Mouse (Mus musculus) hematopoietic stem cell, adult 5-6 weeks (primary cell): ENCODE measurements at regions not wholly inside any gene's neighbourhood (a gene's known extent, or its start where the extent isn't known, plus 50 kb on each side); places are given as distances from the start of the nearest gene placed in this dataset.

Source experiments
- ATAC-seq, 2 experiments: fragments of 125-278 bp in 1 of 2; replicated peaks in 1 of 2; 2 replicates each; pipeline ENCODE4 v1.8.0; 2016 to 2017; ENCODE audit warnings: inconsistent platforms in 2 of 2, mild to moderate bottlenecking in 2 of 2, moderate number of reproducible peaks in 2 of 2, low read depth in 1 of 2, moderate TSS enrichment in 1 of 2; ENCODE audit not compliant: low FRiP score in 2 of 2, poor library complexity in 2 of 2, severe bottlenecking in 2 of 2, insufficient read depth in 1 of 2, low TSS enrichment in 1 of 2

DNA sequence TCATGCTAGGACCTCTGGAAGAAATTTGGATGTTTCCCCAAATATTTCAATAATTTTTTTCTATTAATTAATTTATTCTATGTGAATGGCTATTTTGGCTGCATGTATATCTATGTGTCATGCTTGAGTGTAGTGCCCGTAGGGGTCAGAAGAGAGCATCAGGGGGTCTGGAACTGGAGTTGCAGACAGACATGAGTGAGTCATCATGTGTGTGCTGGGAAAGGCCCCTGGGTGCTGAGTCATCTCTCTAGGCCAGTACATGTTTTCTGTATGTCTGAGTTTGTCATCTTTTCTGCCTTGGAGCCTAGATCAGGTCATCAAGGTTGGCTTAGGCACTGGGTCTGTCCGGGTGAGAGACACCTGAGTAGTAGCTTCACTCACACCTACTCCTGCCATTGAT lies 172.0 kb upstream of the Lyplal1 start:
- no peak for ATAC-seq

DNA sequence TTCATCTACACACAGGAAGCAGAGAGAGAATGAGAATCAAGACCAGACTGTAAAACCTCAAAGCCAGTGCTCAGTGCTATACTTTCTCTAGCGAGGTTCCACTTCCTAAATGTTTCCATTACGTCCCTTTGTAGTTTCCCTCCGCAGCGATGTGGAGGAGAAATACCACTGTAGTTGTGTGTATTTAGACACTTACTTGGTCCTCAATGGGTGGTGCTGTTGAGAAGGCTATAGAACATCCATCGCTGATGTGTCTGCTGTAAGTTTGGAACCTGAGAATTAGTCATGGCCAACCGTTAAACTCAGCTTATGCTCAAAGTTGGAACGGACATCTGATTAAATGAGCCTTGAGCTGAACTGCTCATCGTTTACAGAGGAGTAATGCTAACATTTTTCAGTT lies 170.7 kb upstream of the Lyplal1 start:
- no peak for ATAC-seq

DNA sequence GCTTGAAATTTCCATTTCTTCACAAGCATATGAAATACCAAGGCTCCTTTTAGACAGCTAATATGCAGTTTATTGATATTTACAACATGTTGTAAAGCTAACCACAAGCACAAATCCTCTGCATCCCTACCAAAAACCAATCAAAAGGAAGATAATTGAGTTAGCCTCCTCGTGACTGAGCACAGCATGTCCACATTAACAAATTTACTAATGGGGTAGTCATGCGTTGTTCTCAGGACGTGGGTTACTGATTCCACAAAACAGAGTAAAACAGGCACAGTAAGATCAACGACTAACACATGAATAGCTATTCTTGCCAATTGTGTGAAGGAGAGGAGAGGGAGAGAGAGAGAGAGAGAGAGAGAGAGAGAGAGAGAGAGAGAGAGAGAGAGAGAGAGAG lies 169.3 kb upstream of the Lyplal1 start:
- ATAC-seq = no peak

DNA sequence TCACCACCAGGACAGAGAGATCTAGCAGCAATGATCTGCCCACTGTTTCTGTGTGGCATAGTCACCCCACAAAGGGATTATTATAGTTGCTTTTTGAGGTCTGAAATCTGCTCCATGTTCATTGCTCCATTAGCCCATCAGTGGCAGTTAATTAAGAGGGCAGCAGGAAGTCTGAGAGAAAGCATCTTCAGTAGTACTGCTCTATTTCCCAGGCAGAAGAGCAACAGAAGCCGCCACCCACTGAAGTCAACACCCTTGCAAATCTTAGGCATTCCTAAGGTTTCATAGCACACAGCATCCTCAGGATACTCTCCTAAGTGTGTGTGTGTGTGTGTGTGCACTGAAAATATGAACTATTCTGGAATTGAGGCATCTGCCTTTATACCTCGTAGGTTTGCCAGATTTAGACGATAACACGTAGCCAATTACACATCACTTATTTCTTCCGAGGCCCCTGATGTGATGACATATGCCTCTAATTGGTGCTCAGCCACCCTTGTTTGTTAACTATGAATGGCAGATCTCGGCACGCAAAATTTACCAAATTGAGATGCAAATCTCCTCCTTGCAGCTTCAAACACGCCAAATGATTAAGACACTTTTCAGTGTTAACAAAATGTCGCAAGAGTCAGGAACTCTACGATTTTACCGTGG lies 161.0 kb upstream of the Lyplal1 start:
- ATAC-seq = no peak

DNA sequence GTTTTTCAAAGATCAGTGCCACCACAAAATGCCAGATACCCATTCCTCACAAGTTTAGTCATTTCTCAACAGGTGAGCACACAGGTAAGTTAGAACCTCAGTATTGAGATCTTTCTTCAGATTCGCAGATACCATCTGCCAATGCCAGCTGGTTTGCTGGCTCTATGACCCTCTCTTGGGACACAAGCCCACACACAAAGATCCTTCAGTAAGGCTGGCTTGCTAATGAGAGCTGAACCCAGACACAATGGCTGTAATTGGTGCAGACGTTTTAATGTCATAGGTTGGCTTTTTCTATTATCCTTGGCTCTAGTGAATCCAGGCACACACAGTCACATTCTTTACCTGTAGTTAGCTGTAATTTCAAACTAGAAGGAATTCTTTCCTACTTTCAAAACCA lies 154.3 kb upstream of the Lyplal1 start:
- ATAC-seq = no peak

DNA sequence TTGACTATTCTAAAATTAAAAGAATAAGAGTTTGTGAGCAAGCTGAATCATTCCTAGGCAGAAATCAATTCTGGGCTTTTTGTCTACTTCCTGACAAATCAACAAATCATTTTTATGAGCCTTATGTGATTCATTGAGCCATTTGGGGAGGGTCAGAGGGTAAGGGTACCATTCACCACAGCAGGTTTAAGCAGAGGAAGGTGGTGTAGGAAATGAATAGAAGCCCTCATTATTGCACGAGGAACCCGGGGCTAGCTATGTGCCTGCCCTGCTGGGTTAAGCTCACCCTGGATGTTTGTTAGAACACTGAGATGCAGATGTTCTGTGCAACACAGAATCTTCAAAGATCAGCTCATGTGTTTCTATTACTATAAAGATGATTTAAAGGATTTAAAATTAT lies 150.2 kb upstream of the Lyplal1 start:
- no peak for ATAC-seq

DNA sequence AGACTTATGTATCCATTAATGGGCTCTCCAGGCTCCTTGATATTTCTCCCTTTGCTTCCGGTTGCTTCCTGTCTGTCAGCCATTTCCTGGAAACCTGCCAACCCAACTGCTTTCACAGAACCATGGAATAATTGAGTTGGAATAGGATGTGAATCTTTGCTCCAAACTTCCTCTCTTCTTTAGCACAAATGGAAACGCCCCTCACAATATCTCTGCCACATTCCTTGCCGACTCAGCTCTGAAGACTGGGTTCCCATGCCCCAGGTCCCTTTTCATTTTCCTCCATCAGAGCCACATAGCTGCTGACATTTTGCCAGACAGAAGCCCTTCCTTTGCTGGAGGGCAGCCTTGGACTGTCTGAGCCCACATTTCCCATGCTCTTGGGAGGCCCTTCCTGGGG lies 147.5 kb upstream of the Lyplal1 start:
- no peak for ATAC-seq

DNA sequence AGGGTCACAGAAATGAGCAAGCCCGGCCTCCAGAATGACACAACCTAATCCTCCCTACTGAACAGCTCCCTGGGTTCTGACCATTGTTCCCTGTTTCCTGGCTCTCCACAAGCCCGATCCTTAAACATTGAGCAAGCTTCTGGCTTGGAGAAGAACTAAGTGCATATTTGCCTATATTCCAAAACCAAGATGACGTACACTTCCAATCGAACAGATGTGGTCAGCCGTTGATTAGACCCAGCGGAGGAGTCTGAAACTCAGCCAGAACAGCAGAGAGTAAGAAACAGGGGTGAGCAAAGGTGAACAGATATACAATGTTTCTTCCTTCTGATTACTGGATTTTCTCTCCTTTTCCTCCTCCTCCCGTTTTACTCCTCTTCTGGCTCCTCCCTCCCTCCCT lies 146.8 kb upstream of the Lyplal1 start:
- no peak for ATAC-seq

DNA sequence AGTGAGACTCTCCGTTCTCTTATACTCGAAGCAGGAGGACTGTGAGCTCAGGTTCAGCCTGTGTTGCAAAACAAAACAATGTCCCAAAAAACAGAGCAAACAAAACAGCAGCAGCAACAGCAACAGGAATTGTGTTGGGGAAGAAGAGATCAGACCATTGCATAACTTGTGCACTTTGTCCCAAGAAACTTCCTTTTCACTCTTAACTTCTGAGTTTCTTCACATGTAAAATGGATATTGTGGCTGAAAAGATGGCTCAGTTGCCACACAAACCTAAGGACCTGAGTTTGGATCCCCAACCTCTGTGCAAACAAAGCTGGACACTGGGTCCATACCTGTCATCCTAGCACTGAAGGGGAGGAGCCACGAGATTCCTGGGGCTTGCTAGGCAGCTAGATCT lies 146.1 kb upstream of the Lyplal1 start:
- no peak for ATAC-seq

DNA sequence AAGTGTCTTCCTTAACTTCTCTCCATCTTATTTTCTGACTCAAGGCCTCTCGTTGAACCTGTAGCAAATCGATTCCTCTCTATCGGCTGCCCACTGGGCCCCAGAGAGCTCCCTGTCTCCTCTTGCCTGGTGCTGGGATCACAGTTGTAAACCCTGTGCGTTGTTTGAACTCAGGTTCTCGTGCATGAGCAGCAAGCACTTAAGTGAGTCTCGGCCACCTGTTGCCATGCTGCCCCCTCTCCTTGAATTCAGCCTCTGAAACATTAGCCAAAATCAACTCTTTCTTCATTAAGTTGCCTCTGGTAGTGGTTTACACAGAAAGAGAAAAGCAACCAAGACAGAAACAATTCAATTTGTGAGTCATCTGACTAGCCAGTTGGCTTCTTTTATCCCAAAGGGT lies 144.9 kb upstream of the Lyplal1 start:
- ATAC-seq = no peak

DNA sequence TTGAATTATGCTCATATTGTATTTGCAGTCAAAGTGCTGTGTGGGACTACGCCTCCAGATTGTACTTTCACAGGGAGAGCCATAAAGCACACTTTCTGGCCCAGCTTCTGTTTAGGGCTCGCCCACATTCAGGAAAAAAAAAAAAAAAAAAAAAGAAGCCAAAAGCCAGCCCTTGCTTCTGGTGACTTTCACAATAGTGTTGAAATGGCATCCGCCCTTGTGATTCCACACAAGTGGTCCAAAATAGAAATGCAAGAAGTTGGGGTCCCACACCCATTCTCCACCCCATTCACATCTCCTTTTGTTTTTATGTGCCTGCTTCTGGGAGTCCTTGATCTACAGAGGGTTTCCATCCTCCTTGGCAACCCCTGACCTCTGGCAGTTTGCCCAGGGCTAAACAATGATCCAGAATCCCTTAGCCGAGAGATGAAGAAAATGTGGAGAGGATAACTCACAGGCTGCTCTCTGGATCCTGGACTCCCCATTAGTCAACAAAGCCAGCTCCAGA lies 144.3 kb upstream of the Lyplal1 start:
- no peak for ATAC-seq

DNA sequence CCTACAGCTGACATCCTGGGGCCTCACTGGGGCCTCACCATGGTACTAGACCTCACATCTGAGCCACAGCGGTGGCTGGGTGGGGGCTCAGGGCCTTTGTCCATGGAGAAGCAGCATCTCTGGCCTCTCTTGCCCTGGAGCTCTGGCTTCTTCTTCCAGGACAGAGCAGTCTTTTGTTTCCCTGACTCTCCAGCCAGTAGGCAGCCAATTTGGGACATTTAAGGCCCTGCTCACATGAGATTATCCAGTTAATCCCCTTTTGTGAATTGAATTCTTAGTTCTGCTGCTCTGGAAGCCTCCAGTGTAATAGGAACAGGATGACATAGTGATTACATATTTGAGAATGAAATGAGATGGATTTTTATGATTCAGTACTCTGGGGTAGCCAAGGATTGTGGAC lies 140.5 kb upstream of the Lyplal1 start:
- ATAC-seq = no peak

DNA sequence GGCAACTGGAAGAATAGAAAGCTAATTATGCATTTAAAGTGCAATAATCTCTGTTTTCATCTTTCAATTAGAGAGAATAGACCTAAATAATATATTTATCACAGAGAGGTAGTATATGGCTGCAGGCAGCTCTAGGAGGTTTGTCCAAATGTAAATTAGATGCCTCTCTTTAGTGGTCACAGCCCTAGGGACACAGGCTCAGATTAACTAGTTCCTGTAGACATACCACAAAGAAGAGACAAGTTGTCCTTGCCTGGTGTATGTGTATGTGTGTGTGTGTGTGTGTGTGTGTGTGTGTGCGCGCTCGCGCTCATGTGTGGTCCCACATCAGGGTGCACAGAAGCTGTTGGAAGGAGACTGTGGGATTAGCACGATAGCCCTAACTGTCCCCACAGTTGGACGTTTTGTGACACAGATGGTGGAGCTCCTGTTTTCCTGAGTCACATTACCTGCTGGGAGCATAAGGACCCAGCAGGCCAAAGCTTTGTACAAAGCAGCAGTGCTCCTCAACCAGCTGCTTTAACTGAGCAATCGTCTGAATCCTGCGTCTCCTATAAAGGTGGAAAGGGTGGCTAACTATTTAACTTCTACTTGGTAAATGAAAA lies 138.5 kb upstream of the Lyplal1 start:
- no peak for ATAC-seq

DNA sequence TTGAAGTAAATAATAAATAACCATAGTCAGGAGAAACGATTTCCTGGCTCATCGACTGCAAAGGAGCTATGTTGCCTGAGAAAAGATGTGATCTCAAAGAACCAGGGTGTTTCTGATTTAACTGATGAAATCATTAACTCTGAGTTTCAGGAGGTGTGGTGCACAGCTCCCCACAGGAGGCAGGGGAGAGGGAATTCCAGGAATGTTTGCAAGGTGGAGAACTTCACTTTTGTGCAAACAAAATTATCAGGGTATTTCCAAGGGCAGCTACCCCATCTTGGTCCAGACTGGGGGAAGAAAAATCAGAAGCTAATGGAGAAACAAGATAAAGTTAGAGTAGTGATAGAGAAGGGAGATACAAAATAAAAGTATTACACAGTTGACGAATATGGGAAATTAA lies 137.4 kb upstream of the Lyplal1 start:
- no peak for ATAC-seq

DNA sequence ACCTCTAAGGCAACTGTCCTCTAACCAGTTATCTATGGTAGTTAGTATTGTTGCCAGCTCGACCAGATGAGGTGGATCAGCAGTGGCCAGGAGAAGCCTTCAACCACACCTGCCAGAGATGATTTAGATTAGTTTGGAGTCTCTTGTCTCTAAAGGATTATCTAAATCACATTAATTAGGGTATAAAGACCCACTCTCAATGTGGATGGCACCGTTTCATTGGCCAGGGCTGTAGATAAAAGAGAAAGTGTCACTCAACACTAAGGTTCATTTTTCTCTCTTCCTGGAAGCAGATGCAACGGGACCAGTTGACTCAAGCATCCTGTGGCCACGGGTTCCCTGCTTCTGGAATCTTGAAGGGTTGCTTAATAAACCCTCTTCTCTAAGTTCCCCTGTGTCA lies 135.4 kb upstream of the Lyplal1 start:
- ATAC-seq = no peak

DNA sequence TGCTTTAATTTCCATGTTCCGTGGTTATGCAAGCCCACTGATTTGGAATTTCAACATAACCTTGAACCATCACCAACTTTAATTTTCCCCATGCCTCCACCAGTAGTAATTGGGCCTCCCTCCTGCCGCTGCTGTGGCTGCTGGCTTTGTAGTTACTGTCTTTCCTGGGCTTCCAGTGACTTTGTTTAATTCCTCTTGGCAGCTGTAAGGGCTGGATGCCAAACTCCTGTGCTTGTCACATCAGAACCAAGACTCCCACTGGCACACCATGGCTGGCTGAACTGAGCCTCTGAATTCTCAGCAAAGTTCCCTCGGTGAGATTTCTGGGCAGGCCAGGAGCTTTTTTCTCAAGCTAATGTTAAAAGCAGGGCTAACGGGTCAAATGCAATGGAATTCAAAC lies 133.2 kb upstream of the Lyplal1 start:
- no peak for ATAC-seq

DNA sequence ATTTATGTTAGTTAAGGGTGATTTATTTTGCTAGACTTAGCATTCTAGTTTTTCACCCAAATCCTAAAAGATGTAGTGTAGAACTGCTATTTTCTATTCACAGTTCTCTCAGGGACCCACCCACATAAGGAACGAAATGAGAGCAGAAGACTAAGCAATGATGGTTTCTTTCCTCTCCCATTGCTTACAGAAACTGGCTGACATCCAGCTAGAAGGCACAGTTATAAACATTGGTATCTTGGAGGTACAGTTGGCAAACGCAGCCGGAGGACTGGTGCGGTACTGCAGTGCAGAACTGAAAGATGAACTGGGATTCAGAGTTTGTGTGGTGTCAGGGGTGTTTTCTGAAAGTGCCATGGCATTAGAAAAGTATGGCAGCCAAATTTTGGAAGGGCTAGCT lies 132.1 kb upstream of the Lyplal1 start:
- ATAC-seq = no peak

DNA sequence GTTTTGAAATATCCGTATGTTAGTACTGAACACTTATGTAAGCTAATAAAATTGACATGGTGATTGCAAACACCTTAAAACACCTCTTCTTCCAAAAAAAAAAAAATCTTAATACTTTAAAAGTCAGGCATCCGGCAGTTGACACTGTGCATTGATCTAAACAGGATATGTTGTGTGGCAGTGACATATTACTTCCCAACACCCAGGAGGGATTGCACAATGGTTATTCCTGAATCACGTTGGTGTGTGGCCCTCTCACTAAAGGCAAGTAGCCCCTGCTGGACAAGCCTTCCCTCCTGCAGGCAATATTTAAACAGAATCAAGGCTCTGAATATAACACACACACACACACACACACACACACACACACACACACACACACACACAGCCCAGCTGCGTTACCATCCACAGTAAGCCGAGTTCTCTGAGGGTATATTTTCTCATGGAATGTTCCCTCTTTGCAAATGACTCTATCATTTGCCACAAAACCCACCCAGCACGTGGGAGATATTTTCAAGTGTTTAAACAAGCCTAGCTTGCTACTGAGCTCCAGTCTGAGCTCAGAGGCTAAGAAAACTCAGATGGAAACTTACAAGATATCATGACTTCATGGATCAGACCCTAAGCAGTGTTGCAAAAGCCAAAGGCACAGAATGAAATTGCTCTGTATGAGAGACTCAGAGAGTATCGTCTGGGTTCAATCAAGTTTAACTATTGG lies 128.8 kb upstream of the Lyplal1 start:
- ATAC-seq = no peak

DNA sequence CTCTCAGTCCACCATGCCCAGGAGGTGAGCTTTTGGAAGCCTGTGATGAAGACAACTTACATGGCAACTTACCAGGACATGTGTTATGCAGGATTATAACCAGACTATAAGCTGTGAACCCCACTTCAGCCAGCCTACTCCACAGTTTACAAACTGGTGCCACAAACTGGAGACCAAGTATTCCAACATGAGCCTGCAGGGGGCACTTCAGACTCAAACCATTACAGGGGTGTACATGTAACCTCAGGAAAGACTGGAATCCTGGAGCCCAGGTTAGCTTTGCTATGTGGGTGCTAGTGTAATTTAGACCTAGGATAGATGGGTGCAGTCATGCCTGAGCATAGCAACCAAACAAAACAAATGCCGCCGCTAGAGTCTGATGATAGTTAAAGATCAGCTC lies 124.0 kb upstream of the Lyplal1 start:
- ATAC-seq = no peak
